Mouse (Mus musculus) neural tube, embryonic 14.5 days (tissue): Measurements from ENCODE around the gene Txndc2. TPM values are rescaled to one million over a fixed set of nuclear protein-coding genes. Genes with fewer than 3 reads are reported as not detected.
"Not testable (repeated sequence)": the region's sequence is repeated elsewhere in the genome, so short reads cannot be mapped to it uniquely, and the experiment has no call there.

Source experiments
- ATAC-seq: fragments of 200-750 bp; cut with Nextera tagmentation; 2 replicates; pipeline ENCODE4 v1.8.0; 2017; ENCODE audit warnings: low read depth, mild to moderate bottlenecking, moderate TSS enrichment, moderate library complexity
- H3K27ac ChIP-seq: fragments of 300-500 bp; sonication (generic); 2 replicates; pipeline ENCODE4 v1.5.1; 2014; ENCODE audit warnings: low read depth, mild to moderate bottlenecking, control low read depth, low read length, moderate library complexity, mixed read lengths
- H3K27me3 ChIP-seq: fragments of 300-500 bp; sonication (generic); 2 replicates; pipeline ENCODE4 v1.6.1; 2014; ENCODE audit warnings: low read length; ENCODE audit not compliant: control insufficient read depth, insufficient read depth
- H3K36me3 ChIP-seq: fragments of 300-500 bp; sonication (generic); 2 replicates; pipeline ENCODE4 v1.6.1; 2014; ENCODE audit warnings: low read length, mixed read lengths; ENCODE audit not compliant: control insufficient read depth, insufficient read depth
- H3K4me1 ChIP-seq: fragments of 300-500 bp; sonication (generic); 2 replicates; pipeline ENCODE4 v1.6.1; 2014; ENCODE audit warnings: low read length; ENCODE audit not compliant: control insufficient read depth, insufficient read depth
- H3K4me2 ChIP-seq: fragments of 300-500 bp; sonication (generic); 2 replicates; pipeline ENCODE4 v1.6.1; 2014; ENCODE audit warnings: mild to moderate bottlenecking, low read depth, low read length, control low read depth
- H3K4me3 ChIP-seq: fragments of 300-500 bp; sonication (generic); 2 replicates; pipeline ENCODE4 v1.5.1; 2014; ENCODE audit warnings: low read depth, low read length, control low read depth, mixed read lengths
- H3K9ac ChIP-seq: fragments of 300-500 bp; sonication (generic); replicated peaks from 2 replicates; pipeline ENCODE4 v1.6.1; 2014; ENCODE audit warnings: low read depth, mild to moderate bottlenecking, control low read depth, low read length, mixed read lengths
- H3K9me3 ChIP-seq: fragments of 300-500 bp; sonication (generic); 2 replicates; pipeline ENCODE4 v1.6.1; 2016; ENCODE audit warnings: low read length; ENCODE audit not compliant: control insufficient read depth
- WGBS: fragments of 180-500 bp; shearing (Covaris S2); extraction: QIAGEN DNeasy Blood & Tissue Kit; methylation state at CpG from one replicate; pipeline ENCODE4 v1.1.7; 2014; 5-methylcytosine and 5-hydroxymethylcytosine counted together
- polyA plus RNA-seq: library from polyadenylated mRNA; unstranded; fragments of >200 nt; fragmentation: Nextera tagmentation; extraction: Ambion mirVana; gene quantifications from 2 replicates; pipeline ENCODE4 v1.2.1, GENCODE M21; 2014

Txndc2 gene
- polyA plus RNA-seq, 1 experiment from 2014 or later: 0.11 TPM

DNA sequence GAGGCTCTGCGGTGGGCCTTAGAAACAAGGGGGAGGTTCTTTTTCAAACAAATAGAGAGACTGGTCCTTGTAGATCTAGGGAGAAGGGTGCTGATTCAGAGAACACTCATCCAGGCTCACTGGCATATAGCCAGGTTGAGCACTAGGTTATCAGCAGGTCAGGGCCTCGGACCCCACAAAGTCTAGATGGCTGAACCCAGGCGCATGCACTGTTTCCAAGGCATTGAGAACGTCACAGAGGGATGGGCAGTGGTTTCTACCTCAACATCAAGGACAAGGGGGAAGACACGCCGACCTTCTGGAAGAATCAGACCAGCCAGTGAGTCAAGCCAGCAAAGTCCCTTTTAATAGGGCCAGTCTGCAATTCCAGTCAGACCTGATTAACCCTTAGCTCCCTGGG, 5.3 kb upstream of the Txndc2 start:
- no peak for ATAC-seq
- no peaks in the 10 kb centered on the region for H3K9me3 ChIP-seq
- peaks cover 11% of the 10 kb centered on the region for H3K4me1 ChIP-seq
- no peaks in the 10 kb centered on the region for H3K36me3 ChIP-seq
- H3K27me3 ChIP-seq: no peaks in the 10 kb centered on the region
- H3K4me2 ChIP-seq: no peak overlapping the region
- H3K4me3 ChIP-seq: no peak overlapping the region
- H3K9ac ChIP-seq: no peak overlapping the region
- 78% methylated on average over 6 of the region's 6 CpGs for WGBS
- H3K27ac ChIP-seq: no peak overlapping the region

DNA sequence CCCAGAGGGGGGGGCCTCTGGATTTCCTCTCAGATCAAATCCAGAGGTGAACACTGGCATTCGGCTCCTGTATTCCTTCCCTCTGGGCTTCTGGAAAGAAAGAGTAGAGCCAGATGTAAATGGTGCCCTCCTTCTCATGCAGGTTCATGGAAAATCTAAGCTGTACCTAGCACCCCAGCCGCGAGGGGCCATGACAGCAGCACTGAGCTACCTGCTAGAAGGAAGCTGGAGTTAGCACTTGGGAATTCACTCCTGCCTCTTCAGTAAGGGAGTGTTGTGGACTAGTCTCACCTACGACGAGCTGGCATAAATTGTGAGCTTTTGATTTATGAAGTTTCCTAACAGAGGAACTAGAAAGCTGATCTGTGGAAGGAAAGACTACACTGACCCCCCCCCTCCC, 1.6 kb upstream of the Txndc2 start:
- H3K4me3 ChIP-seq: no peak overlapping the region
- ATAC-seq: no peak
- H3K36me3 ChIP-seq: no peaks in the 10 kb centered on the region
- H3K4me2 ChIP-seq: no peak overlapping the region
- no peaks in the 10 kb centered on the region for H3K27me3 ChIP-seq
- H3K4me1 ChIP-seq: peaks cover 11% of the 10 kb centered on the region
- 79% methylated on average over 5 of the region's 5 CpGs for WGBS
- H3K27ac ChIP-seq: peak overlapping the region; percentile 52; the same call in 1 of the 2 replicates
- no peak overlapping the region for H3K9ac ChIP-seq
- no peaks in the 10 kb centered on the region for H3K9me3 ChIP-seq

- no peaks in the 10 kb centered on the region for H3K27me3 ChIP-seq
- H3K4me3 ChIP-seq: no peak overlapping the region
- WGBS: 36% methylated on average over 10 of the region's 10 CpGs
- no peaks in the 10 kb centered on the region for H3K9me3 ChIP-seq
- H3K27ac ChIP-seq: peak overlapping the region; percentile 52; the same call in 1 of the 2 replicates
- no peaks in the 10 kb centered on the region for H3K36me3 ChIP-seq
- H3K4me2 ChIP-seq: no peak overlapping the region
- no peak for ATAC-seq
- H3K4me1 ChIP-seq: peaks cover 11% of the 10 kb centered on the region
- no peak overlapping the region; the same call in 1 of the 2 replicates for H3K9ac ChIP-seq
Measured at GRCm38 (mm10) chr17:65643051-65643521, 1.1 kb upstream of the Txndc2 start.

- no peaks in the 10 kb centered on the region for H3K9me3 ChIP-seq
- WGBS: 30% methylated on average over 5 of the region's 5 CpGs
- no peak overlapping the region for H3K4me2 ChIP-seq
- no peaks in the 10 kb centered on the region for H3K27me3 ChIP-seq
- H3K27ac ChIP-seq: peak overlapping the region; percentile 52; the same call in 1 of the 2 replicates
- no peak for ATAC-seq
- no peak overlapping the region for H3K4me3 ChIP-seq
- H3K36me3 ChIP-seq: no peaks in the 10 kb centered on the region
- no peak overlapping the region for H3K9ac ChIP-seq
- H3K4me1 ChIP-seq: peaks cover 11% of the 10 kb centered on the region
Measured at GRCm38 (mm10) chr17:65642578-65642991, 617 bp upstream of the Txndc2 start.

DNA sequence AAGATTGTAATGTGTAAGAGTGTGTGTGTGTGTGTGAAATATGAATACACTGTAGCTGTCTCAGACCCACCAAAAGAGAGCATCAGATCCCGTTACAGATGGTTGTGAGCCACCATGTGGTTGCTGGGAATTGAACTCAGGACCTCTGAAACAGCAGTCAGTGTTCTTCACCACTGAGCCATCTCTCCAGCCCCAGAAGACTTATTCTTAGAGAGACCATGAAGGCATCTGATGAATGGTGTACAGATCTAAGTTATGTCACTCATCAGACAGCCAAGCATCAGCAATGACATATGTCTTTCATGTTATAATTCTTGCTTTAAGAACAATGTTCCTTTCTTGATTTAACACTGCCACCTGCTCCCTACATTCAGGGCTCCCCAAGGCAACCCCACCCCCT, 2.8 kb downstream of the Txndc2 start:
- Histone ChIP-seq H3K4me2 (no peak overlapping the region), H3K9me3 (no peaks in the 10 kb centered on the region), H3K27me3 (no peaks in the 10 kb centered on the region), H3K4me1 (peaks cover 11% of the 10 kb centered on the region), H3K27ac (no peak overlapping the region), H3K36me3 (no peaks in the 10 kb centered on the region), H3K9ac (no peak overlapping the region), H3K4me3 (no peak overlapping the region)
- WGBS: 88% methylated on average over 1 of the region's 1 CpGs
- no peak for ATAC-seq

- Histone ChIP-seq H3K4me2 (no peak overlapping the region), H3K36me3 (no peaks in the 10 kb centered on the region), H3K9me3 (no peaks in the 10 kb centered on the region), H3K9ac (no peak overlapping the region), H3K4me3 (no peak overlapping the region), H3K4me1 (no peaks in the 10 kb centered on the region), H3K27me3 (no peaks in the 10 kb centered on the region), H3K27ac (no peak overlapping the region)
- 68% methylated on average over 14 of the region's 14 CpGs for WGBS
- no peak for ATAC-seq
Measured at GRCm38 (mm10) chr17:65635715-65636360, 6.1 kb downstream of the Txndc2 start.

- H3K4me3 ChIP-seq: no peak overlapping the region
- H3K4me2 ChIP-seq: no peak overlapping the region
- ATAC-seq: no peak
- no peak overlapping the region for H3K27ac ChIP-seq
- no peaks in the 10 kb centered on the region for H3K4me1 ChIP-seq
- 81% methylated on average over 6 of the region's 6 CpGs for WGBS
- H3K27me3 ChIP-seq: no peaks in the 10 kb centered on the region
- no peaks in the 10 kb centered on the region for H3K9me3 ChIP-seq
- H3K36me3 ChIP-seq: no peaks in the 10 kb centered on the region
- no peak overlapping the region for H3K9ac ChIP-seq
Measured at GRCm38 (mm10) chr17:65629943-65630342, 12.0 kb downstream of the Txndc2 start.

GRCm38 (mm10) chr17:65628823-65629532, 13.0 kb downstream of the Txndc2 start:
- ATAC-seq, H3K9me3 ChIP-seq, H3K36me3 ChIP-seq, H3K4me1 ChIP-seq, H3K27ac ChIP-seq, H3K27me3 ChIP-seq, H3K9ac ChIP-seq, H3K4me2 ChIP-seq, H3K4me3 ChIP-seq: not testable (repeated sequence)
- 82% methylated on average over 13 of the region's 13 CpGs for WGBS

DNA sequence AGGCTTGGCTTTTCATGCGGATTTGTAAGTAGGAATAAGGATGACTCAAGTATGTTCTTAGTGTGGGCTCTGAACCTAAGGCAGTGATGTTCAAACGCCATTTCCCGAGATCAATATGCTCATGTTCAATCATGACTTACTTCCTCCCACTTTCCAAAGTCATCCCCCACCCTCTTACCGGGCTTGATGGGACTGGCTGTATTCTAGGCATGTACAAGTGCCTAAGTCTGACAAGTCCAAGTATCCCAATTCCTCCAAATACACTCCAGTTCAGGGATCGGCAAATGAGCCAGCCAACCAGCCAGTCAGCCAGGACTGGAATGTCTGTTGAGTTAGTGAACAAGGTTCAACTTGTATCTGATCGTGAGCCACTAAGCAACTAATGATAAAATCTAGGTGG, 15.7 kb downstream of the Txndc2 start:
- no peak for ATAC-seq
- no peak overlapping the region for H3K4me3 ChIP-seq
- WGBS: 93% methylated on average over 6 of the region's 6 CpGs

More for the DNA sequence above, 15.7 kb downstream of the Txndc2 start:
- Histone ChIP-seq H3K4me2 (no peak overlapping the region), H3K27me3 (no peaks in the 10 kb centered on the region), H3K27ac (no peak overlapping the region), H3K9ac (no peak overlapping the region), H3K9me3 (no peaks in the 10 kb centered on the region), H3K4me1 (no peaks in the 10 kb centered on the region), H3K36me3 (no peaks in the 10 kb centered on the region)
